Mouse (Mus musculus) liver, embryonic 14.5 days (tissue): ENCODE measurements at regions not wholly inside any gene's neighbourhood (a gene's known extent, or its start where the extent isn't known, plus 50 kb on each side); places are given as distances from the start of the nearest gene placed in this dataset.

ENCODE experiments used
- ATAC-seq: fragments of 200-750 bp; cut with Nextera tagmentation; 2 replicates; pipeline ENCODE4 v1.8.0; 2017; ENCODE audit warnings: moderate number of reproducible peaks, mild to moderate bottlenecking, moderate library complexity; ENCODE audit not compliant: insufficient read depth
- DNase-seq, 3 experiments: peaks; one replicate each; pipeline ENCODE4 v3.0.0-alpha.2; 2012 to 2013; ENCODE audit warnings: low read depth in 3 of 3, low spot score in 3 of 3
- H3K27ac ChIP-seq: fragments of 300-500 bp; sonication (generic); 2 replicates; pipeline ENCODE4 v1.5.1; 2014; ENCODE audit warnings: moderate library complexity, mild to moderate bottlenecking, control low read depth, inconsistent platforms
- H3K27me3 ChIP-seq: fragments of 300-500 bp; sonication (generic); 2 replicates; pipeline ENCODE4 v1.6.1; 2014; ENCODE audit warnings: mild to moderate bottlenecking, low read length, moderate library complexity; ENCODE audit not compliant: control insufficient read depth, insufficient read depth
- H3K36me3 ChIP-seq: fragments of 300-500 bp; sonication (generic); replicated peaks from 2 replicates; pipeline ENCODE4 v1.6.1; 2014; ENCODE audit warnings: low read depth; ENCODE audit not compliant: control insufficient read depth, insufficient read depth
- H3K4me1 ChIP-seq, 2 experiments: fragments of 200-500 bp in 1 of 2; fragments of 300-500 bp in 1 of 2; sonication (generic) in 1 of 2; replicated peaks; 2 replicates each; pipeline ENCODE4 v1.6.1; 2012 to 2014; ENCODE audit warnings: antibody characterized with exemption in 1 of 2, inconsistent platforms in 1 of 2, low read length in 1 of 2; ENCODE audit not compliant: control insufficient read depth in 2 of 2, insufficient read depth in 2 of 2
- H3K4me2 ChIP-seq: fragments of 300-500 bp; sonication (generic); 2 replicates; pipeline ENCODE4 v1.6.1; 2014; ENCODE audit warnings: low read depth, mild to moderate bottlenecking, control low read depth, moderate library complexity
- H3K4me3 ChIP-seq, 2 experiments: fragments of 200-500 bp in 1 of 2; fragments of 300-500 bp in 1 of 2; sonication (generic) in 1 of 2; 2 replicates each; pipeline ENCODE4 v1.5.1; 2012 to 2014; ENCODE audit warnings: low read depth in 2 of 2, low read length in 2 of 2, mild to moderate bottlenecking in 2 of 2, control low read depth in 1 of 2, inconsistent platforms in 1 of 2, moderate library complexity in 1 of 2; ENCODE audit not compliant: insufficient read depth in 1 of 2
- H3K9ac ChIP-seq: fragments of 300-500 bp; sonication (generic); replicated peaks from 2 replicates; pipeline ENCODE4 v1.6.1; 2014; ENCODE audit warnings: mild to moderate bottlenecking, control low read depth, moderate library complexity
- H3K9me3 ChIP-seq: fragments of 300-500 bp; sonication (generic); 2 replicates; pipeline ENCODE4 v1.6.1; 2016; ENCODE audit warnings: low read length, mixed read lengths; ENCODE audit not compliant: control insufficient read depth
- CTCF ChIP-seq: IDR thresholded peaks from 2 replicates; pipeline ENCODE4 v1.5.1; 2016; ENCODE audit warnings: antibody characterized with exemption, low read depth, control low read depth
- EP300 ChIP-seq: IDR thresholded peaks from 2 replicates; pipeline ENCODE4 v1.6.1; 2016; ENCODE audit warnings: antibody characterized with exemption, low read depth
- WGBS: fragments of 180-500 bp; shearing (Covaris S2); extraction: QIAGEN DNeasy Blood & Tissue Kit; methylation state at CpG from one replicate; pipeline ENCODE4 v1.1.7; 2014; ENCODE audit not compliant: insufficient replicate concordance; 5-methylcytosine and 5-hydroxymethylcytosine counted together

- no peak for DNase-seq
- no peak overlapping the region for H3K4me3 ChIP-seq
- no peak overlapping the region for H3K4me2 ChIP-seq
- H3K4me1 ChIP-seq, result no peaks in the 10 kb centered on the region
- no peak for ATAC-seq
- no peak overlapping the region for H3K27ac ChIP-seq
- peaks cover 17% of the 10 kb centered on the region for H3K27me3 ChIP-seq
- TF ChIP-seq EP300 (no peak), CTCF (no peak)
- H3K36me3 ChIP-seq, result no peaks in the 10 kb centered on the region
- no peaks in the 10 kb centered on the region for H3K9me3 ChIP-seq
- no peak overlapping the region for H3K9ac ChIP-seq
- WGBS, result 46% methylated on average over 7 of the region's 7 CpGs
Measured at GRCm38 (mm10) chr8:25353405-25353804, 529.2 kb upstream of the Adam5 start.

DNA sequence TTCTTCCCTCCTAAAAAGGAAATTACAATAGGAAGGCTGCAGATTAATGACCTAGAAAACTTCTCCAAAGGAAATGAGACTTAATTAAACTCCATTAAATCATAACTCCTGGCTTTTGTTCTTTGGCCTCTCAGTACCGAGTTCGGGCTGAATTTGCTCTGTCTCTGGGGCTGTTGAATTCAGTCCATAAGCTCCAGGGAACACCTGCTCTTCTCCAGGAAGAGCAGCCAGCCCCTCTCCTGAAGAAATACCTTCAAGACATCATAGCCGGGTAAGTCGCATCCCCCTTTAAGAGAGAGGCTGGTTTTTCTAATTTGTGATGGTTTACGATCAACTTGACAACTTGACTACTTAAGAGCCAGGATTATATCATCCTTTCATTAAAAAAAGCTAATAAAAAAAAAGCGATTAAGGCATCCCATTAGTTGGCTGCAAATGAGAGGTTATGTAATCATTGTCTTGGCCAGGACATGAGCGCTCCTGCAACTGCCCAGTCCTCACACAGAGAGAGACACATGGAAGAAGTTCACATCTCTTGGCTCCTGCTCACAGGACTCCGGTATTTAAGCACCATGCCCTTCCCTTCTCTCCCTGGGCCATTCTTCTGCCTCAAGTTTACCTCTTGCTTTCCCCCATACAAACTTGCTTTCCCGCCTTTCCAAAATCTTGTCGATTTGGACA is 524.0 kb upstream of the Adam5 start:
- DNase-seq (no peak), ATAC-seq (no peak)
- Histone ChIP-seq H3K4me2 (no peak overlapping the region), H3K27ac (no peak overlapping the region), H3K27me3 (peaks cover 4% of the 10 kb centered on the region; the same call in 1 of the 2 replicates), H3K4me1 (no peaks in the 10 kb centered on the region), H3K4me3 (no peak overlapping the region), H3K9ac (no peak overlapping the region), H3K9me3 (no peaks in the 10 kb centered on the region), H3K36me3 (no peaks in the 10 kb centered on the region)
- 73% methylated on average over 10 of the region's 10 CpGs for WGBS
- no peak for TF ChIP-seq CTCF
- TF ChIP-seq EP300, result no peak

DNA sequence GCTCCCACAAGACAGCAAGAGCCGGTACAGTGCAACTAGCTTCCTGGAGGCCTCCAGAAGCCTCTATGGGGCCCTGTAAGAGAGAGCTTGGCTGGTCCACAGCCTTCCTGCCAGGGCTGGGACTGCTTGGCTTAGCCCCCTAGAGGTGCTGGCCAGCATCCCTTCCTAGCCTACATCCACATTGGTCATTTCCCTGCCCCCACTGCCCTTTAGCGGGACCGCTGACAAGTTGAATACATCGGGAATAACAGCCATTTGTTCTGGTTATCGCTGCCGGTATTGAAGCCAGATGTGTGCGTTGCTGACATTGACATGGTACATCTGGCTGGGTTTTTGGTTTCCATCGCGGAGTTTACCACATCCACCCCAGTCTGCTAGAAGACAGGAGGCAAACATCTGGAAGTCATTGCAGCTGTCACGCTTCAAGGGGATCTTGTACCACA is 519.0 kb upstream of the Adam5 start:
- H3K9ac ChIP-seq, result no peak overlapping the region
- H3K27me3 ChIP-seq, result no peaks in the 10 kb centered on the region
- H3K4me2 ChIP-seq, result no peak overlapping the region
- ATAC-seq (no peak), DNase-seq (no peak)
- H3K9me3 ChIP-seq, result no peaks in the 10 kb centered on the region
- no peak overlapping the region for H3K27ac ChIP-seq
- no peak overlapping the region for H3K4me3 ChIP-seq
- TF ChIP-seq EP300 (no peak), CTCF (no peak)
- no peaks in the 10 kb centered on the region for H3K36me3 ChIP-seq
- WGBS, result 77% methylated on average over 10 of the region's 10 CpGs
- no peaks in the 10 kb centered on the region for H3K4me1 ChIP-seq

DNA sequence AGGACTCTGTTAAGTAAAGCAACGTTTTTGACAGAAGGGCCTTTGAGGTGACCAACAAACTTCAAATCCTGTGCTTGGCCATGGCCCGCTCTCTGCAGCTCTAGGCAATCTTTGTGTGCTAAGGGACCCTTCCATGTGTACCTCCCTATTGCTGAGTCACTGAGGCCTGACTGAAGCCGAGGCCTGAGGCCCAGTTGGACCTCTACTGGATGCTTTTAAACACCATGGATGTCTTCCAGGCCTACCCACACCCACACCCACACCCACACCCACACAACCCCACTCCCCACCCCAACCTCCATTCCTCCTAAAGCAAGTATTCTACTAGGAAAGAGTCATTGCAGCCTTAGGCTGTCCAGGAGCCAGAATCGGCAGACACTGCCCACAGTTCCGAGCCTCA is 518.3 kb upstream of the Adam5 start:
- no peaks in the 10 kb centered on the region for H3K36me3 ChIP-seq
- no peaks in the 10 kb centered on the region for H3K9me3 ChIP-seq
- DNase-seq, result no peak
- no peak overlapping the region for H3K4me3 ChIP-seq
- no peaks in the 10 kb centered on the region for H3K27me3 ChIP-seq
- H3K4me1 ChIP-seq, result no peaks in the 10 kb centered on the region
- ATAC-seq, result no peak
- H3K27ac ChIP-seq, result no peak overlapping the region
- 59% methylated on average over 5 of the region's 5 CpGs for WGBS
- no peak overlapping the region for H3K9ac ChIP-seq
- no peak for TF ChIP-seq EP300
- no peak for TF ChIP-seq CTCF
- no peak overlapping the region for H3K4me2 ChIP-seq

GRCm38 (mm10) chr8:25341225-25341624 is 517.1 kb upstream of the Adam5 start:
- H3K27me3 ChIP-seq, result no peaks in the 10 kb centered on the region
- TF ChIP-seq EP300, result no peak
- TF ChIP-seq CTCF, result no peak
- WGBS, result 59% methylated on average over 5 of the region's 5 CpGs
- DNase-seq (no peak), ATAC-seq (no peak)
- H3K4me1 ChIP-seq, result no peaks in the 10 kb centered on the region
- no peak overlapping the region for H3K27ac ChIP-seq
- H3K9me3 ChIP-seq, result no peaks in the 10 kb centered on the region
- H3K4me2 ChIP-seq, result no peak overlapping the region
- no peak overlapping the region for H3K9ac ChIP-seq
- no peak overlapping the region for H3K4me3 ChIP-seq
- H3K36me3 ChIP-seq, result no peaks in the 10 kb centered on the region
